ENCODE assay signal across 19 mouse cellular contexts in the genomic region with DNA sequence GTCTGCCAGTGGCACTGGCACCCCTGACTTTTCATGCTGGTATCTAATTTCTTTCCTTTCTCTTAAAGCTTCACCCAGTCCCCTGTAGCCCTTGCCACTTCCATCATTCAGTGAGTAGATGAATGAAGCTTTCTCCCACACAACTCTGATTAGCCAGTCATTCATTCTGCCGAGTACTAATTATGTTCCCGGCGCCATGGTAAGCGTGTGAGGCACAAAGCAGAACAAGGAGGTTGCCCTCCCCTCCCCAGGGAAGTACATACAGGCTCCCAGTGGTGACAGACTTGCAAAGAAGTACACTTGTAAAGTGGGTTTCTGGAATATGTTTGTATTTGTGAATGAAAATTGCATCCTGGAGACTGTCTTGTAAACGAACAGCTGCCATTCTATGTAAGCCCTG.
DNase-seq lines count a peak whose midpoint lies in the region; ATAC-seq and TF ChIP-seq lines count a peak whose summit lies in the region.
"Had no signal": no experiment of that assay in that cellular context is flagged by ENCODE, and none has a peak within 500 bp of the region (broad histone marks: within the 10 kb centered on the region; RNA-seq: fewer than 3 reads in every experiment).

No protein-coding gene starts in this region.

- no peaks in the 10 kb centered on the region for H3K9me3 ChIP-seq in hindbrain, embryonic 11.5 days (ENCODE audit: control insufficient read depth, low read length)
- H3K9me3 ChIP-seq in hindbrain, embryonic 10.5 days = no peaks in the 10 kb centered on the region
- no peaks in the 10 kb centered on the region for H3K9me3 ChIP-seq in hindbrain, embryonic 12.5 days (replicated peaks)
- H3K9me3 ChIP-seq: embryonic facial prominence, embryonic 12.5 days; heart, embryonic 10.5 days had no signal

- H3K27ac ChIP-seq in hindbrain, embryonic 11.5 days (ENCODE audit: low read depth, low read length) = no peak overlapping the region
- H3K27ac ChIP-seq in hindbrain, embryonic 10.5 days = no peak overlapping the region
- H3K27ac ChIP-seq in hindbrain, embryonic 12.5 days = no peak overlapping the region
- H3K27ac ChIP-seq: embryonic facial prominence, embryonic 12.5 days; heart, embryonic 10.5 days; kidney, postnatal 0 days had no signal

- no peak overlapping the region for H3K9ac ChIP-seq in hindbrain, embryonic 11.5 days (ENCODE audit: low read depth, low read length)
- no peak overlapping the region for H3K9ac ChIP-seq in hindbrain, embryonic 12.5 days
- H3K9ac ChIP-seq: embryonic facial prominence, embryonic 12.5 days had no signal

- no peak for TF ChIP-seq POLR2A in lung, adult 2 months (IDR thresholded peaks at IDR 0.05; ENCODE audit: borderline replicate concordance, extremely low read depth, low read depth, low read length)

- no peak for DNase-seq in hindbrain, embryonic 11.5 days (ENCODE audit: low spot score)
- no peak for DNase-seq in hindbrain, embryonic 10.5 days (ENCODE audit: low spot score)
- peak; percentile 30 for DNase-seq in right cerebral cortex, adult 18-20 months
- DNase-seq in right cerebral cortex, postnatal 36 days (ENCODE audit: low spot score in 2 of 2) = no peak
- no peak for DNase-seq in lung, adult 2 months
- DNase-seq in gastrocnemius, postnatal 4 days (ENCODE audit: low spot score in 2 of 2) = no peak
- DNase-seq in gastrocnemius, adult 18-20 months (ENCODE audit: low spot score) = no peak
- DNase-seq: B cell, adult 2 months; cerebellum, adult 2 months; gastrocnemius, postnatal 25 days; heart, postnatal 36 days; left cerebral cortex, postnatal 4 days; thymus, adult 2 months had no signal

- no peak for TF ChIP-seq CTCF in lung, adult 2 months (IDR thresholded peaks at IDR 0.05; ENCODE audit: insufficient read depth, low read length)

- H3K27me3 ChIP-seq in hindbrain, embryonic 11.5 days (ENCODE audit: control insufficient read depth, insufficient read depth, low read length) = no peaks in the 10 kb centered on the region
- H3K27me3 ChIP-seq in hindbrain, embryonic 10.5 days (ENCODE audit: insufficient read depth, poor library complexity, severe bottlenecking) = no peaks in the 10 kb centered on the region
- no peaks in the 10 kb centered on the region for H3K27me3 ChIP-seq in hindbrain, embryonic 12.5 days
- H3K27me3 ChIP-seq: embryonic facial prominence, embryonic 12.5 days had no signal

- ATAC-seq in hindbrain, embryonic 11.5 days (ENCODE audit: low FRiP score) = peak; percentile 36; the same call in 1 of the 2 replicates
- peak; percentile 38; the same call in 1 of the 2 replicates for ATAC-seq in hindbrain, embryonic 12.5 days (ENCODE audit: low FRiP score)
- ATAC-seq: intestine, embryonic 16.5 days had no signal

- H3K4me3 ChIP-seq in hindbrain, embryonic 11.5 days (ENCODE audit: low read depth, low read length) = no peak overlapping the region
- H3K4me3 ChIP-seq in hindbrain, embryonic 10.5 days = no peak overlapping the region
- H3K4me3 ChIP-seq in hindbrain, embryonic 12.5 days = no peak overlapping the region
- no peak overlapping the region for H3K4me3 ChIP-seq in lung, adult 2 months (replicated peaks; ENCODE audit: extremely low read depth, low read depth, low read length)
- H3K4me3 ChIP-seq: embryonic facial prominence, embryonic 12.5 days; heart, embryonic 10.5 days had no signal

- no peaks in the 10 kb centered on the region for H3K4me1 ChIP-seq in hindbrain, embryonic 11.5 days (replicated peaks; ENCODE audit: control insufficient read depth, insufficient read depth, low read length)
- H3K4me1 ChIP-seq in hindbrain, embryonic 10.5 days (replicated peaks) = peaks cover 8% of the 10 kb centered on the region
- H3K4me1 ChIP-seq in hindbrain, embryonic 12.5 days = peaks cover 16% of the 10 kb centered on the region
- no peaks in the 10 kb centered on the region for H3K4me1 ChIP-seq in lung, adult 2 months (ENCODE audit: control insufficient read depth, insufficient read depth, low read length)
- H3K4me1 ChIP-seq: embryonic facial prominence, embryonic 12.5 days; heart, embryonic 10.5 days had no signal

- whole genome bisulfite sequencing in hindbrain, embryonic 11.5 days = 44% methylated on average over 5 of the region's 5 CpGs
- 59% methylated on average over 5 of the region's 5 CpGs for WGBS in hindbrain, embryonic 10.5 days
- 29% methylated on average over 5 of the region's 5 CpGs for WGBS in hindbrain, embryonic 12.5 days
- WGBS in lung, adult 2 months = 81% methylated on average over 5 of the region's 5 CpGs

- H3K4me2 ChIP-seq in hindbrain, embryonic 11.5 days (replicated peaks; ENCODE audit: low read depth, low read length) = no peak overlapping the region
- H3K4me2 ChIP-seq in hindbrain, embryonic 12.5 days (replicated peaks) = no peak overlapping the region
- H3K4me2 ChIP-seq: embryonic facial prominence, embryonic 12.5 days; liver, embryonic 11.5 days had no signal

- H3K36me3 ChIP-seq in hindbrain, embryonic 11.5 days (ENCODE audit: control insufficient read depth, insufficient read depth, low read length) = no peaks in the 10 kb centered on the region
- no peaks in the 10 kb centered on the region for H3K36me3 ChIP-seq in hindbrain, embryonic 10.5 days
- no peaks in the 10 kb centered on the region for H3K36me3 ChIP-seq in hindbrain, embryonic 12.5 days
- H3K36me3 ChIP-seq: embryonic facial prominence, embryonic 12.5 days; heart, embryonic 10.5 days had no signal
